Mouse (Mus musculus) intestine, postnatal 0 days (tissue): Measurements from ENCODE around the gene Nubp1. TPM values are rescaled to one million over a fixed set of nuclear protein-coding genes. Genes with fewer than 3 reads are reported as not detected.

Experiments used
- ATAC-seq: fragments of 200-750 bp; cut with Nextera tagmentation; 2 replicates; pipeline ENCODE4 v1.8.0; 2017; ENCODE audit warnings: mild to moderate bottlenecking, moderate TSS enrichment, moderate library complexity
- H3K27ac ChIP-seq: fragments of 300-500 bp; sonication (generic); 2 replicates; pipeline ENCODE4 v1.5.1; 2014; ENCODE audit warnings: mild to moderate bottlenecking, low read depth, low read length, moderate library complexity
- H3K27me3 ChIP-seq: fragments of 300-500 bp; sonication (generic); replicated peaks from 2 replicates; pipeline ENCODE4 v1.6.1; 2014; ENCODE audit warnings: low read length, mixed read lengths; ENCODE audit not compliant: control insufficient read depth, insufficient read depth
- H3K36me3 ChIP-seq: fragments of 300-500 bp; sonication (generic); 2 replicates; pipeline ENCODE4 v1.6.1; 2014; ENCODE audit warnings: mild to moderate bottlenecking, moderate library complexity; ENCODE audit not compliant: control insufficient read depth, insufficient read depth
- H3K4me1 ChIP-seq: fragments of 300-500 bp; sonication (generic); replicated peaks from 2 replicates; pipeline ENCODE4 v1.6.1; 2014; ENCODE audit warnings: antibody characterized with exemption, low read length, mixed read lengths; ENCODE audit not compliant: control insufficient read depth, insufficient read depth
- H3K4me2 ChIP-seq: fragments of 300-500 bp; sonication (generic); replicated peaks from 2 replicates; pipeline ENCODE4 v1.6.1; 2014; ENCODE audit warnings: low read depth, mild to moderate bottlenecking, moderate library complexity
- H3K4me3 ChIP-seq: fragments of 300-500 bp; sonication (generic); 2 replicates; pipeline ENCODE4 v1.5.1; 2014; ENCODE audit warnings: low read depth, low read length
- H3K9ac ChIP-seq: fragments of 300-500 bp; sonication (generic); 2 replicates; pipeline ENCODE4 v1.6.1; 2014; ENCODE audit warnings: mild to moderate bottlenecking, low read depth, low read length
- H3K9me3 ChIP-seq: fragments of 300-500 bp; sonication (generic); 2 replicates; pipeline ENCODE4 v1.6.1; 2016; ENCODE audit warnings: mixed run types; ENCODE audit not compliant: control insufficient read depth
- CTCF ChIP-seq: sonication (generic); IDR thresholded peaks from 2 replicates; pipeline ENCODE4 v1.5.1; 2016; ENCODE audit warnings: low read depth, mild to moderate bottlenecking, control low read depth, antibody characterized with exemption, moderate library complexity
- WGBS: fragments of 180-500 bp; shearing (Covaris S2); extraction: QIAGEN DNeasy Blood & Tissue Kit; methylation state at CpG from one replicate; pipeline ENCODE4 v1.1.7; 2014; 5-methylcytosine and 5-hydroxymethylcytosine counted together
- polyA plus RNA-seq: library from polyadenylated mRNA; unstranded; fragments of >200 nt; fragmentation: Nextera tagmentation; extraction: Ambion mirVana; gene quantifications from 2 replicates; pipeline ENCODE4 v1.2.1, GENCODE M21; 2015

The Nubp1 gene
- polyA plus RNA-seq, 1 experiment from 2014 or later, result 29.6 TPM

DNA sequence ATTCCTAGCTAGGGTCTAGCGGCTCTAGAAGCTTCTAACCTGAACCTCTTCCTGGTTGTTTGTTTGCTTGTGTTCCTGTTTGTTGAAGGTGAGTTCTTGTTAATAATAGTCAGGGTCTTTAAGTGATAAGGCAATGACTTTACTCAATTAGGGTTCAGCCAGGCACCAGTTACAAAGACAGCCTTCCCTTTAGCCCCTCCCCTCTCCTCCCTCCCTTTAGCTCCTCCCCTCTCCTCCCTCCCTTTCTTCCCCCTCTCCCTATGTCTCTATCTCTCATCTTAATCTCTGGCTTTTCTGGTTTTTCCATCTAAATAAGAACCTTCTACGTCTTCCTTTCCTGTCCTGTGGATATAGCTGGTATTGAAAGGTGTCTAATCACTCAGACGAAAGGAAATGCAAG is 27.2 kb upstream of the Nubp1 start:
- Histone ChIP-seq H3K36me3 (no peaks in the 10 kb centered on the region), H3K4me2 (peak overlapping the region; percentile 60), H3K4me1 (0 out of 2 replicates have a peak, but pooled peaks cover 9% of the 10 kb centered on the region), H3K27me3 (no peaks in the 10 kb centered on the region), H3K27ac (no peak overlapping the region), H3K9me3 (no peaks in the 10 kb centered on the region), H3K9ac (no peak overlapping the region), H3K4me3 (peak overlapping the region; percentile 25)
- no peak for ATAC-seq
- TF ChIP-seq CTCF, result no peak
- 71% methylated on average over 3 of the region's 3 CpGs for WGBS

DNA sequence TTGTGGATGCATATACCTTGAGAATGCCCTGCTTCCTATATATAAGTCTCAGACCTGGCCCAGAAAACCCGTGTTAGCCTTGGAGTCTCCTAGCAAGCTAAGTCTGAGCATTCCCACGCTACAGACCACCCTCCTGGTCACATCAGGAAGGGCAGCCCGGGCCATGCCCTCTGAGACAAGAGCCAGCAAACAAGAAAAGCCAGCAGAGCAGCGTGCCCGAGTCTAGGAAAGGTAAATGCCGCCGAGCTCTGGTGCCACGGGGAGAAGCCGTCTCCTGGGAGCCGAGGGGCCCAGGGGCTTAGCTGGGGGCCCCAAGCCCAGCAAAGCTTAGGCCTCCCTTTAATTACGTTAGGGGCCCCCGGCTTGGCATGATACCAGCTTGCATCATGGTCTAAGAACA is 26.5 kb upstream of the Nubp1 start:
- no peak for ATAC-seq
- Histone ChIP-seq H3K27ac (no peak overlapping the region), H3K4me3 (no peak overlapping the region), H3K4me1 (0 out of 2 replicates have a peak, but pooled peaks cover 9% of the 10 kb centered on the region), H3K36me3 (no peaks in the 10 kb centered on the region), H3K9me3 (no peaks in the 10 kb centered on the region), H3K9ac (no peak overlapping the region), H3K4me2 (no peak overlapping the region), H3K27me3 (no peaks in the 10 kb centered on the region)
- no peak for TF ChIP-seq CTCF
- WGBS, result 76% methylated on average over 12 of the region's 12 CpGs

DNA sequence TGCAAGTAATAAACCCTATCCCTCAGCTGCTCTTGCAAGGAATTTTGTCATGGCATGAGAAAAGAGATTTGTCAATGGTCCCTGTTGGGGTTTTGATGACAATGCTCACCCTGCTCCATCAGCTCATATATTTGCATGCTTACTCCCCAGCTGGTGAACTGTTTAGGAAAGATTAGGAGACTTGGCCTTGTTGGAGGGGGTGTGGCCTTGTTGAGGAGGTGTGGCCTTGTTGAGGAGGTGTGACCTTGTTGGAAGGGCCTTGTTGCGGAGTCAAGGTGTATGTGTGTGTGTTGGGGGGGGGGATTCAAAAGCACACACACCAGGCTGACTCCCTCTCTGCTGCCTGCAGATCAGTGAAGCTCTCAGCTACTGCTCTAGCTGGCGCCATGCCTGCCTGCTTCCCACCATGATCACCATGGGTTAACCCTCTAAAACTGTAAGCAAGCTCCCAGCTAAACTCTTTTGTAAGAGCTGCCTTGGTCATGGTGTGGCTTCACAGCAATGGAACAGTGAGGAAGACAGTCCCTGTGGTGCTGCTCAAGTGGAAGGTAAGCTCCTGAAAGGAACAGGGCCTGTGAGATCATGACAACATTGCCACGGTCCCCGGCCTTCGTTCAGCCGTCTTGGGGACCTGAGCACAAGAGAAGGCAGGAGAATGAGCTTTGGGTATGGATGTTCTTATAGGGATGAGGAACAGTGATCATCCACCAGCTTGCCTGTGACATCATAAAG is 22.9 kb upstream of the Nubp1 start:
- no peaks in the 10 kb centered on the region for H3K36me3 ChIP-seq
- H3K27me3 ChIP-seq, result no peaks in the 10 kb centered on the region
- 92% methylated on average over 6 of the region's 6 CpGs for WGBS
- no peak overlapping the region for H3K27ac ChIP-seq
- no peak overlapping the region for H3K4me2 ChIP-seq
- H3K9me3 ChIP-seq, result no peaks in the 10 kb centered on the region
- ATAC-seq, result no peak
- no peak for TF ChIP-seq CTCF
- no peak overlapping the region for H3K9ac ChIP-seq
- no peak overlapping the region for H3K4me3 ChIP-seq
- H3K4me1 ChIP-seq, result 0 out of 2 replicates have a peak, but pooled peaks cover 8% of the 10 kb centered on the region

DNA sequence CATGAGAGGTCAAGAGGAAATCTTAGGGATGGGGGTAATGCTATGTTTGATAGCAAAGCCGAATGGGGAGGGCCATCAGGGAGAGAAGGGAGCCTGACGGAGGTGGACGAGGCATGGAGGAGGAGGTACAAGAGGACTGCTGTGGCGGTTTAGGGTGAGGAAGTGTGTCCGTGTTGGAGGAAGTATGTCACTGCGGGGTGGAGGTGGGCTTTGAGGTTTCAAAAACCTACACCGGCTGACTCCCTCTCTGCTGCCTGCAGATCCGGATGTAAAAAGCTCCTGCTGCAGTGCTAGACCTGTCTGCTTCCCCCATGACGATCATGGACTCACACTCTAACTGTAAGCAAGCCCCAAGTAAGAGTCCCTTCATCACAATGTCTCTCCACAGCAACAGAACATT is 19.2 kb upstream of the Nubp1 start:
- Histone ChIP-seq H3K4me1 (no peaks in the 10 kb centered on the region), H3K4me3 (no peak overlapping the region), H3K36me3 (no peaks in the 10 kb centered on the region), H3K27me3 (0 out of 2 replicates have a peak, but pooled peaks cover 4% of the 10 kb centered on the region), H3K4me2 (no peak overlapping the region), H3K9me3 (no peaks in the 10 kb centered on the region), H3K27ac (no peak overlapping the region), H3K9ac (no peak overlapping the region)
- TF ChIP-seq CTCF, result no peak
- no peak for ATAC-seq
- WGBS, result 80% methylated on average over 9 of the region's 9 CpGs

- H3K4me3 ChIP-seq, result peak within 1 kb of the TSS; percentile 27
Measured at GRCm38 (mm10) chr16:10394699-10395540, 16.8 kb upstream of the Nubp1 start, which contains the start of gene Tekt5. Gene Tekt5 (minus strand): TSS chr16:10395490.

GRCm38 (mm10) chr16:10398755-10399154 is 13.0 kb upstream of the Nubp1 start:
- no peak for ATAC-seq
- TF ChIP-seq CTCF, result no peak

More at GRCm38 (mm10) chr16:10394699-10395540, 16.8 kb upstream of the Nubp1 start, which contains the start of gene Tekt5:
- H3K27me3 ChIP-seq, result 0 out of 2 replicates have a peak, but pooled peaks cover 4% of the 10 kb centered on the region
- H3K9ac ChIP-seq, result no peak within 1 kb of the TSS
- no peaks in the 10 kb centered on the region for H3K36me3 ChIP-seq
- H3K9me3 ChIP-seq, result no peaks in the 10 kb centered on the region
- ATAC-seq, result peak; percentile 53; the same call in 1 of the 2 replicates
- H3K27ac ChIP-seq, result no peak within 1 kb of the TSS
- H3K4me1 ChIP-seq, result no peaks in the 10 kb centered on the region
- TF ChIP-seq CTCF, result peak; percentile 81
- 7% methylated on average over 37 of the region's 37 CpGs for WGBS
- peak within 1 kb of the TSS; percentile 73 for H3K4me2 ChIP-seq

More at GRCm38 (mm10) chr16:10398755-10399154, 13.0 kb upstream of the Nubp1 start:
- Histone ChIP-seq H3K4me2 (no peak overlapping the region), H3K27ac (no peak overlapping the region), H3K4me3 (no peak overlapping the region), H3K36me3 (no peaks in the 10 kb centered on the region), H3K9me3 (no peaks in the 10 kb centered on the region), H3K27me3 (0 out of 2 replicates have a peak, but pooled peaks cover 4% of the 10 kb centered on the region), H3K4me1 (no peaks in the 10 kb centered on the region), H3K9ac (no peak overlapping the region)
- WGBS, result 68% methylated on average over 5 of the region's 5 CpGs
